Mouse (Mus musculus) intestine, embryonic 16.5 days (tissue): ENCODE measurements around the gene Mocs1. TPM values are rescaled to one million over a fixed set of nuclear protein-coding genes. Genes with fewer than 3 reads are reported as not detected.

Experiments used
- ATAC-seq: fragments of 200-750 bp; cut with Nextera tagmentation; 2 replicates; pipeline ENCODE4 v1.8.0; 2017; ENCODE audit warnings: moderate TSS enrichment, moderate library complexity
- H3K27ac ChIP-seq: fragments of 300-500 bp; sonication (generic); 2 replicates; pipeline ENCODE4 v1.5.1; 2014; ENCODE audit warnings: mild to moderate bottlenecking, low read length
- H3K27me3 ChIP-seq: fragments of 300-500 bp; sonication (generic); replicated peaks from 2 replicates; pipeline ENCODE4 v1.6.1; 2014; ENCODE audit warnings: low read length, control low read depth, mixed read lengths; ENCODE audit not compliant: control insufficient read depth, insufficient read depth
- H3K36me3 ChIP-seq: fragments of 300-500 bp; sonication (generic); 2 replicates; pipeline ENCODE4 v1.6.1; 2014; ENCODE audit warnings: low read length, control low read depth; ENCODE audit not compliant: control insufficient read depth, insufficient read depth
- H3K4me1 ChIP-seq: fragments of 300-500 bp; sonication (generic); 2 replicates; pipeline ENCODE4 v1.6.1; 2014; ENCODE audit warnings: low read length, control low read depth, mixed read lengths; ENCODE audit not compliant: control insufficient read depth, insufficient read depth
- H3K4me2 ChIP-seq: fragments of 300-500 bp; sonication (generic); 2 replicates; pipeline ENCODE4 v1.6.1; 2014; ENCODE audit warnings: low read depth, low read length, control low read depth
- H3K4me3 ChIP-seq: fragments of 300-500 bp; sonication (generic); 2 replicates; pipeline ENCODE4 v1.5.1; 2014; ENCODE audit warnings: mild to moderate bottlenecking, low read length
- H3K9ac ChIP-seq: fragments of 300-500 bp; sonication (generic); 2 replicates; pipeline ENCODE4 v1.6.1; 2014; ENCODE audit warnings: low read depth, low read length
- H3K9me3 ChIP-seq: fragments of 300-500 bp; sonication (generic); 2 replicates; pipeline ENCODE4 v1.6.1; 2016; ENCODE audit warnings: low read length, control low read depth; ENCODE audit not compliant: control insufficient read depth
- WGBS: fragments of 180-500 bp; shearing (Covaris S2); extraction: QIAGEN DNeasy Blood & Tissue Kit; methylation state at CpG from one replicate; pipeline ENCODE4 v1.1.7; 2014; 5-methylcytosine and 5-hydroxymethylcytosine counted together
- polyA plus RNA-seq: library from polyadenylated mRNA; unstranded; fragments of >200 nt; fragmentation: Nextera tagmentation; extraction: Ambion mirVana; gene quantifications from 2 replicates; pipeline ENCODE4 v1.2.1, GENCODE M21; 2015

Gene Mocs1
- polyA plus RNA-seq = 11.4 and 14.6 TPM in 2 replicates

- Histone ChIP-seq H3K4me3 (peak within 1 kb of the TSS; percentile 72), H3K4me1 (peaks cover 21% of the 10 kb centered on the region), H3K27ac (peak within 1 kb of the TSS; percentile 73), H3K27me3 (no peaks in the 10 kb centered on the region), H3K36me3 (no peaks in the 10 kb centered on the region), H3K9ac (peak within 1 kb of the TSS; percentile 87), H3K9me3 (no peaks in the 10 kb centered on the region), H3K4me2 (peak within 1 kb of the TSS; percentile 69)
- ATAC-seq = peak; percentile 96
- WGBS = under 1% methylated on average over 28 of the region's 28 CpGs
Measured at GRCm38 (mm10) chr17:49428239-49428688, at the start of gene Mocs1. Mocs1 (plus strand) TSS chr17:49428362.

DNA sequence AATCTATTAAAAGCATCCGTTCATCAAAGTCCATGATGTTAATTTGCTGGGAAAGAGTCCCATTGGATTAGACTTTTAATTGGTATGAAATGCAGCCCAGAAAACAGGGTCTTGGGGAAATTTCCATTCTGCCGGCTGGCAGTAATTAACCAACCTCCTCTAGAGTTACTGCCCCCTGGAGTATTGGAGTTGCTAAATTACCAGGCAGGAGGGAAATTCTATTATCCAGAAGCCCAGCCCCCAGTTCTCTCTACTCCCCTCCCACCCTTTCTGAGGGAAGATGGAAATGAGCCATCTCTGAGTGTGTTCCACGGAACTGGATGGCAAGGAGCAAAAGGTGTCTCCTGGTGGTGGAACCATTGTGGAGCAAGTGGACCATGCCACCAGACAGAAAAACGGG, 48.5 kb upstream of the Mocs1 start:
- H3K4me1 ChIP-seq = 0 out of 2 replicates have a peak, but pooled peaks cover 1% of the 10 kb centered on the region
- no peak overlapping the region for H3K4me3 ChIP-seq
- no peak overlapping the region for H3K27ac ChIP-seq
- no peaks in the 10 kb centered on the region for H3K36me3 ChIP-seq
- H3K9ac ChIP-seq = no peak overlapping the region
- H3K4me2 ChIP-seq = no peak overlapping the region
- 83% methylated on average over 4 of the region's 4 CpGs for WGBS
- no peak for ATAC-seq
- no peaks in the 10 kb centered on the region for H3K9me3 ChIP-seq
- H3K27me3 ChIP-seq = no peaks in the 10 kb centered on the region

DNA sequence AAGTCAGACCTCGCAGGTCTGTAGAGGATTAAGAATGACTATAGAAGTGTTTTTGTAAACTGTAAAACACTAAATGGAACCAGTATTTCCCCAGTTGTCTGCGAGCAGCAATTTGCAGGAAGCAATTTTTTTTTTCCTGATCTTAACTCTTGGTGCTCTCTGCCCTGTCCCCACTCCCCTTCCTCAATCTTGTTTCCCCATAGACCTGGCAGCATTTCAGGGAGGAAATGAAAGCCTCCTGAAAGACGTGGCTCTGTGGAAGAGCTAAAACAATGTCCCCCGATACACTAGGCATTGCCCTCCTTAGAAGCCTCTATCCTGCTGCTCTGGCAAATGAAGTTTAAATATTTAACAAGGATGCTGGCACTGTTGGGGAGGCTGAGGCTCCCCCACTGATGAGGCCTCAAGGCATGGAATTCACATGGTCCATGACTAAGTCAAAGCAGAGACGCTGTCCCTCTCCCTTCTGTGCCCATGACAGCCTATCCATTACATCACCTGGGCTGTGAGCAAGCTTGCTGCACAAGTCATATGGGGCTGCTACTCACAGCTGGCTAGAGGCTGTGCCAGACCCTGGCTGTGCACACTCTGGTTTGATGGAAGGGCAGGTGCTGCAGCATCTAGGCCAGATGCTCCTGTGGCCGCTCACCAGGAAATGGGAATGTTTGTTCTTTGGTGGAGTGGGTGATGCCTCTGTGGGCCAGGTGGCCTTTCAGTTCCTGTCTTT, 43.8 kb upstream of the Mocs1 start:
- 33% methylated on average over 6 of the region's 6 CpGs for WGBS
- H3K4me1 ChIP-seq = 0 out of 2 replicates have a peak, but pooled peaks cover 2% of the 10 kb centered on the region
- H3K4me3 ChIP-seq = no peak overlapping the region
- no peak overlapping the region for H3K27ac ChIP-seq
- no peaks in the 10 kb centered on the region for H3K27me3 ChIP-seq
- no peaks in the 10 kb centered on the region for H3K36me3 ChIP-seq
- no peak overlapping the region for H3K4me2 ChIP-seq
- 0 out of 2 replicates have a peak, but pooled peaks cover 3% of the 10 kb centered on the region for H3K9me3 ChIP-seq
- H3K9ac ChIP-seq = no peak overlapping the region
- ATAC-seq = no peak

- 0 out of 2 replicates have a peak, but pooled peaks cover 2% of the 10 kb centered on the region for H3K4me1 ChIP-seq
- no peaks in the 10 kb centered on the region for H3K36me3 ChIP-seq
- no peak overlapping the region for H3K4me2 ChIP-seq
- no peak for ATAC-seq
- no peak overlapping the region for H3K9ac ChIP-seq
- H3K4me3 ChIP-seq = no peak overlapping the region
- 85% methylated on average over 2 of the region's 2 CpGs for WGBS
- H3K27ac ChIP-seq = no peak overlapping the region
- H3K27me3 ChIP-seq = no peaks in the 10 kb centered on the region
- 0 out of 2 replicates have a peak, but pooled peaks cover 3% of the 10 kb centered on the region for H3K9me3 ChIP-seq
Measured at GRCm38 (mm10) chr17:49387741-49388140, 40.4 kb upstream of the Mocs1 start.

DNA sequence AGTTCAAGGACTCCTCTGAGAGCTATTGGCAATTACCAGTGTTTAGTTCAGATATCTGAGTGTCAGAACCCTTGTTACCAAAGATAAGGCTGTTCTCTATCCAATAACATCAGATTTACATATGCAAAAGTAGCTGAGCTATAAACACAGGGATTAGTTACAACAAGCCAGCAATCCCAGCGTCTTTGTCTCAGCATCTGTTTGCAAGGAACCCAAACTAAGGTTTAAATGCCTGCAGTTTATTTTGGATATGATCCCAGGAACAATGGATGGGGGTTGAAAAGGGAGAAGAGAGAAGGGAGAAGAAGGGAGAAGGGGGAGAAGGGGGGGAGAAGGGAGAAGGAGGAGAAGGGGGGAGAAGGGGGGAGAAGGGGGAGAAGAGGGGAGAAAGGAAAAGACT, 35.4 kb upstream of the Mocs1 start:
- Histone ChIP-seq H3K9ac (no peak overlapping the region), H3K27ac (no peak overlapping the region), H3K4me3 (no peak overlapping the region), H3K9me3 (0 out of 2 replicates have a peak, but pooled peaks cover under 1% of the 10 kb centered on the region), H3K36me3 (no peaks in the 10 kb centered on the region), H3K27me3 (no peaks in the 10 kb centered on the region), H3K4me1 (no peaks in the 10 kb centered on the region), H3K4me2 (no peak overlapping the region)
- no peak for ATAC-seq
- WGBS = 14% methylated on average over 1 of the region's 1 CpGs

- 71% methylated on average over 1 of the region's 1 CpGs for WGBS
Measured at GRCm38 (mm10) chr17:49394836-49395235, 33.3 kb upstream of the Mocs1 start.

GRCm38 (mm10) chr17:49399605-49400004, 28.6 kb upstream of the Mocs1 start:
- no peak for ATAC-seq
- 69% methylated on average over 4 of the region's 4 CpGs for WGBS

More at GRCm38 (mm10) chr17:49394836-49395235, 33.3 kb upstream of the Mocs1 start:
- no peak for ATAC-seq
- Histone ChIP-seq H3K9me3 (no peaks in the 10 kb centered on the region), H3K4me2 (no peak overlapping the region), H3K4me3 (no peak overlapping the region), H3K4me1 (no peaks in the 10 kb centered on the region), H3K27ac (no peak overlapping the region), H3K27me3 (no peaks in the 10 kb centered on the region), H3K36me3 (no peaks in the 10 kb centered on the region), H3K9ac (no peak overlapping the region)

GRCm38 (mm10) chr17:49400130-49400529, 28.0 kb upstream of the Mocs1 start:
- Histone ChIP-seq H3K27ac (no peak overlapping the region), H3K36me3 (no peaks in the 10 kb centered on the region), H3K4me1 (no peaks in the 10 kb centered on the region), H3K4me3 (no peak overlapping the region), H3K27me3 (no peaks in the 10 kb centered on the region), H3K9ac (no peak overlapping the region), H3K9me3 (no peaks in the 10 kb centered on the region), H3K4me2 (no peak overlapping the region)
- WGBS = 5% methylated on average over 2 of the region's 2 CpGs
- ATAC-seq = peak; percentile 68; the same call in 1 of the 2 replicates

More at GRCm38 (mm10) chr17:49399605-49400004, 28.6 kb upstream of the Mocs1 start:
- no peak overlapping the region for H3K4me3 ChIP-seq
- H3K4me1 ChIP-seq = no peaks in the 10 kb centered on the region
- H3K36me3 ChIP-seq = no peaks in the 10 kb centered on the region
- no peak overlapping the region for H3K9ac ChIP-seq
- no peak overlapping the region for H3K4me2 ChIP-seq
- H3K27me3 ChIP-seq = no peaks in the 10 kb centered on the region
- H3K27ac ChIP-seq = no peak overlapping the region
- no peaks in the 10 kb centered on the region for H3K9me3 ChIP-seq

DNA sequence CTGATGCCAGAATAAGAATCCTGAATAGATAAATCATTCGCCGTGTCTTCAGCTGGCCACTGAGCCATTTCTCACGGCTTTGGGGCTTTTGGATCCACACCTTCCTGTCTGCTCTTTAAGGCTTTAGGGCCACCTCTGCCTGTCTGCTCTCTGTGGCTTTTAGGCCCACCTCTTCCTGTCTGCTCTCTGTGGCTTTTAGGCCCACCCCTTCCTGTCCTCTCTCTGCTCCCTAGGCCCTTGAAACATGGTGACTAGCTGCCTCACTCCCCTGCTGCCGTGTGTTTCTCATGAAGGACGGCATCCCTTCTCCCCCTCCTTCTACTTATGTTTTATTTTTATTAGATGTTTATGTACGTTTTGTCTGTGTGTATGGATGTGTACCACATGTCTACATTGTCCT, 25.0 kb upstream of the Mocs1 start:
- H3K36me3 ChIP-seq = no peaks in the 10 kb centered on the region
- no peak overlapping the region for H3K27ac ChIP-seq
- H3K4me2 ChIP-seq = no peak overlapping the region
- no peak for ATAC-seq
- no peak overlapping the region for H3K9ac ChIP-seq
- no peaks in the 10 kb centered on the region for H3K9me3 ChIP-seq
- WGBS = 72% methylated on average over 6 of the region's 6 CpGs
- H3K27me3 ChIP-seq = no peaks in the 10 kb centered on the region
- H3K4me3 ChIP-seq = no peak overlapping the region
- H3K4me1 ChIP-seq = no peaks in the 10 kb centered on the region
